Mouse (Mus musculus): ENCODE results near the gene Stat3. TPM values are rescaled to one million over a fixed set of nuclear protein-coding genes. Genes with fewer than 3 reads are reported as not detected.
A peak's percentile ranks its signal among the peaks of the same experiment; 100 is the strongest.

Gene Stat3
- polyA plus RNA-seq, 1 experiment from 2014 or later = 42.9 TPM

DNA sequence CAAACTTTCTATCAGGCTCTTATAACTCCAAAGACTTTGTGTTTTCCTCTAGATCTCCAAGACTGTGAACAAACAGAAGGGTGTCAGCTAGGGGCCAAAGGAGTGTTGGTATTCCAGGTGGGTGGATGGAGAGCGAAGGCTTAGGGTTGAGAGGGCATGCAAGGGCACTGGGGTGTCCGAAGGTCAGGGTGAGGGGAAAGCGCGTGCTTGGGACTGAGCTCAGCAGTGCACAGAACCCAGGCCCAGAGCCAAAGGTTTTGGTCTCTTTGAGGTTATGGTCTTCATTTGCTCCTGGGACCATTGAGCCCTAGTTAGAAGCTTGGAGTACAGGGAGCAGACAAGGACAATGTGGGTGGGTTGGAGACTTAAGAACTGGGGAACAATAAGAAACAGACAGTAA lies 84.2 kb downstream of the Stat3 start:
- Histone ChIP-seq H3K9ac (ENCODE audit: low read length) (no peak overlapping the region), H3K4me3 (ENCODE audit: low read depth, low read length) (no peak overlapping the region), H3K36me3 (ENCODE audit: control insufficient read depth, insufficient read depth, low read length) (no peaks in the 10 kb centered on the region), H3K4me1 (replicated peaks; ENCODE audit: control insufficient read depth, insufficient read depth, low read length) (peaks cover 6% of the 10 kb centered on the region; the same call in 1 of the 2 replicates), H3K9me3 (ENCODE audit: control insufficient read depth, low read length) (no peaks in the 10 kb centered on the region), H3K27ac (ENCODE audit: low read depth) (no peak overlapping the region), H3K4me2 (ENCODE audit: low read length) (no peak overlapping the region), H3K27me3 (replicated peaks; ENCODE audit: control insufficient read depth, insufficient read depth, low read length) (no peaks in the 10 kb centered on the region; the same call in 1 of the 2 replicates)
- DNase-seq (ENCODE audit: low spot score) (no peak), ATAC-seq (replicated peaks; ENCODE audit: low FRiP score, low TSS enrichment, low read depth) (no peak)
- 85% methylated on average over 4 of the region's 4 CpGs for WGBS

- H3K27me3 ChIP-seq (replicated peaks; ENCODE audit: control insufficient read depth, insufficient read depth, low read length) = no peaks in the 10 kb centered on the region; the same call in 1 of the 2 replicates
- DNase-seq (ENCODE audit: low spot score) = no peak
- peaks cover 10% of the 10 kb centered on the region for H3K4me1 ChIP-seq (replicated peaks; ENCODE audit: control insufficient read depth, insufficient read depth, low read length)
- no peaks in the 10 kb centered on the region for H3K9me3 ChIP-seq (ENCODE audit: control insufficient read depth, low read length)
- H3K9ac ChIP-seq (ENCODE audit: low read length) = no peak overlapping the region
- no peak overlapping the region for H3K4me3 ChIP-seq (ENCODE audit: low read depth, low read length)
- H3K4me2 ChIP-seq (ENCODE audit: low read length) = no peak overlapping the region
- no peak overlapping the region for H3K27ac ChIP-seq (ENCODE audit: low read depth)
- WGBS = 48% methylated on average over 4 of the region's 4 CpGs
- no peaks in the 10 kb centered on the region for H3K36me3 ChIP-seq (ENCODE audit: control insufficient read depth, insufficient read depth, low read length)
- ATAC-seq (replicated peaks; ENCODE audit: low FRiP score, low TSS enrichment, low read depth) = no peak
Observed at GRCm38 (mm10) chr11:100854268-100854667, 85.1 kb downstream of the Stat3 start.

- Histone ChIP-seq H3K4me1 (replicated peaks; ENCODE audit: control insufficient read depth, insufficient read depth, low read length) (peaks cover 19% of the 10 kb centered on the region), H3K4me3 (ENCODE audit: low read depth, low read length) (no peak overlapping the region), H3K9ac (ENCODE audit: low read length) (no peak overlapping the region), H3K36me3 (ENCODE audit: control insufficient read depth, insufficient read depth, low read length) (no peaks in the 10 kb centered on the region), H3K27me3 (replicated peaks; ENCODE audit: control insufficient read depth, insufficient read depth, low read length) (no peaks in the 10 kb centered on the region; the same call in 1 of the 2 replicates), H3K27ac (ENCODE audit: low read depth) (no peak overlapping the region), H3K9me3 (ENCODE audit: control insufficient read depth, low read length) (no peaks in the 10 kb centered on the region), H3K4me2 (ENCODE audit: low read length) (no peak overlapping the region)
- DNase-seq (ENCODE audit: low spot score) (no peak), ATAC-seq (replicated peaks; ENCODE audit: low FRiP score, low TSS enrichment, low read depth) (no peak)
- WGBS = 83% methylated on average over 5 of the region's 5 CpGs
Observed at GRCm38 (mm10) chr11:100853018-100853417, 86.3 kb downstream of the Stat3 start.

DNA sequence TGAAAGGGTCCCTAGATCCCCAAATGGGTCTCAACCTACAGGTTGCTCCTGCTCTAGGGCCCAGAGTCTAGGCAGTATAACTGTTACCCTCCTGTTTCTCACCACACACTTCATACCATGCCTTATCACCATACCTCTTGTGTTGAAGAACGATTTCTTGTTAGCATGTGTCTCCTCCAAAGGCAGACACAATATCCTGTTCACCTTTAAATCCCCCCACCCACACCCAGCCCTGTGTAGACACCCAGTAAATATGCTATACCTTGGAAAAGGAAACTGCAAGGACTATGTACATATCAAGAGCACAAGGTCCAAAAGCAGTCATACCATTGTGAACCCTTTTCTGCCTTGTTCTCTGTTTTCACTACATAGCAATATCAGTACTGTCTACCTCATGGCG lies 87.3 kb downstream of the Stat3 start:
- Histone ChIP-seq H3K4me3 (ENCODE audit: low read depth, low read length) (no peak overlapping the region), H3K27ac (ENCODE audit: low read depth) (no peak overlapping the region), H3K9ac (ENCODE audit: low read length) (no peak overlapping the region), H3K4me1 (replicated peaks; ENCODE audit: control insufficient read depth, insufficient read depth, low read length) (peaks cover 19% of the 10 kb centered on the region), H3K4me2 (ENCODE audit: low read length) (no peak overlapping the region), H3K9me3 (ENCODE audit: control insufficient read depth, low read length) (no peaks in the 10 kb centered on the region), H3K27me3 (replicated peaks; ENCODE audit: control insufficient read depth, insufficient read depth, low read length) (no peaks in the 10 kb centered on the region; the same call in 1 of the 2 replicates), H3K36me3 (ENCODE audit: control insufficient read depth, insufficient read depth, low read length) (no peaks in the 10 kb centered on the region)
- DNase-seq (ENCODE audit: low spot score) = no peak
- 97% methylated on average over 2 of the region's 2 CpGs for WGBS
- no peak for ATAC-seq (replicated peaks; ENCODE audit: low FRiP score, low TSS enrichment, low read depth)

- H3K9ac ChIP-seq (ENCODE audit: low read length) = peak overlapping the region; percentile 95
- ATAC-seq (replicated peaks; ENCODE audit: low FRiP score, low TSS enrichment, low read depth) = peak; percentile 62
- no peaks in the 10 kb centered on the region; the same call in 1 of the 2 replicates for H3K27me3 ChIP-seq (replicated peaks; ENCODE audit: control insufficient read depth, insufficient read depth, low read length)
- peak; percentile 83 for DNase-seq (ENCODE audit: low spot score)
- no peaks in the 10 kb centered on the region for H3K9me3 ChIP-seq (ENCODE audit: control insufficient read depth, low read length)
- peak overlapping the region; percentile 86 for H3K4me2 ChIP-seq (ENCODE audit: low read length)
- peak overlapping the region; percentile 80 for H3K27ac ChIP-seq (ENCODE audit: low read depth)
- peak overlapping the region; percentile 95 for H3K4me3 ChIP-seq (ENCODE audit: low read depth, low read length)
- H3K4me1 ChIP-seq (replicated peaks; ENCODE audit: control insufficient read depth, insufficient read depth, low read length) = peaks cover 19% of the 10 kb centered on the region
- H3K36me3 ChIP-seq (ENCODE audit: control insufficient read depth, insufficient read depth, low read length) = no peaks in the 10 kb centered on the region
- WGBS = 1% methylated on average over 32 of the region's 33 CpGs
Observed at GRCm38 (mm10) chr11:100850778-100851528, 88.4 kb downstream of the Stat3 start.

DNA sequence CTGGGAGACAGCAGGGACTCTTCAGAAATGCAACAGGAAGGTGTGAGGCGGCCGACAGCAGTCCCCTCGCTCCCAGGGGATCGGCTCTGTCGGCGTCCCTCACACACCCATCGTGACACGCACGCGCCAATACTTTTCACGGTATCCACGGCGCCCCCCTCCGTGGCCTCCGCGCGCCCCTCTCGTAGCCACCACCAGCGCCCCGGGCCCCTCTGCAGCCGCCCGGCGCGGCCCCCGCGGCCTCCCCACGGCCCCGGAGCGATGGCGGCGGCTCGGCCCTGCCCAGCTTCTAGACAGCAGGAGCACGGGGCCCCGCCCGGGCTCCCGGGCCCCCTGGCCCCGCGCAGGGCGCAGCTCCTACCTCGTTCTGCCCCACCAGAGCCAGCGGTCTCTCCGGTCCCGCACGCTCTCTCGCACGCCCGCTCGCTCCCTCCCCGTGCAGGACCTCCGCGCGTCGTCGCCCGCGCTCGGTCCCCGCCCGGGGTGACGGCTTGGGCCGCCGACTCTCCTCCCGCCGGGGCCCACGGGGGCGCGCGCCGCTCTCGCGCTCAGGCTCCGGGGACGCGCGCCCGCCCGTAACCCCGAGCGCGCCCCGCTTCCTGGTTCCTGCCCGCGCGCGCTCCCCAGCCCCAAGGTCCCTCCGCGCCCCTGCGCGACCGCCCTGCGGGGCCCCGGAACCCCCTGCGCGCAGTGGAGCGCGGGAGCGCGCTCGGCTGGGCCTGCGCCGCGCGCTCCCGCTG lies 89.1 kb downstream of the Stat3 start, which contains the start of gene Stat5b:
TSS of gene Stat5b (minus strand) at position 687 of the 740 bp plus-strand sequence.
- Histone ChIP-seq H3K27me3 (replicated peaks; ENCODE audit: control insufficient read depth, insufficient read depth, low read length) (no peaks in the 10 kb centered on the region; the same call in 1 of the 2 replicates), H3K9me3 (ENCODE audit: control insufficient read depth, low read length) (no peaks in the 10 kb centered on the region), H3K36me3 (ENCODE audit: control insufficient read depth, insufficient read depth, low read length) (no peaks in the 10 kb centered on the region), H3K9ac (ENCODE audit: low read length) (peak within 1 kb of the TSS; percentile 95), H3K4me3 (ENCODE audit: low read depth, low read length) (peak within 1 kb of the TSS; percentile 95), H3K4me2 (ENCODE audit: low read length) (peak within 1 kb of the TSS; percentile 86), H3K27ac (ENCODE audit: low read depth) (peak within 1 kb of the TSS; percentile 80), H3K4me1 (replicated peaks; ENCODE audit: control insufficient read depth, insufficient read depth, low read length) (peaks cover 19% of the 10 kb centered on the region)
- DNase-seq (ENCODE audit: low spot score) (peak; percentile 87), ATAC-seq (replicated peaks; ENCODE audit: low FRiP score, low TSS enrichment, low read depth) (peak; percentile 85)
- WGBS = under 1% methylated on average over 83 of the region's 104 CpGs

DNA sequence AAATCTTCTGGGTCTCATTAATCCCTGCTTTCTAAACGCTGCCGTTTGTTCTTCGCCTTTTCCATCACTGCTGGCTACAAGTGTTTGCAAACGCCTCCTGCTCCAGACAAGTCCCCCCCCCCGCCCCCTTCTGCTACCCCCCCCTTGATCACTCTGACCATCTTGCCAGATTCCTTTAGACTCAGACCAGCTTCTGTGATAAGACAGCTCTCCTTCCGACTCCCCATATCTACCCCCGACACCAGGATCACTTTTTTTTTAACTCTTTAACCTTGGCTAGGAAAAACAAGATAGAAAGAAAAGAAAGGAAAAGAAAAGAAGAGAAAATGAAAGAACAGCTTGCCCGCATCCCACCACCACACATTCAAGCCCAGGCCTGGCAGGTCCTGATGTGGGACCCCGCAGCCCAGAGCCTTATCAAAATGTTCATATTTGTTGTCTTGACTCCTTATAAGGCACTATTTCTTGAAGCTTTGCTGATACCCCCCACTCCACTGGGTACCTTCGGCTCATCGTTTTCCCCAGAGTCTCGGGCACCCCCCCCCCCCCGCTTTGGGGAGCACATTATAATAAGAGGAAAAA lies 89.8 kb downstream of the Stat3 start:
- Histone ChIP-seq H3K4me2 (ENCODE audit: low read length) (peak overlapping the region; percentile 86), H3K27me3 (replicated peaks; ENCODE audit: control insufficient read depth, insufficient read depth, low read length) (no peaks in the 10 kb centered on the region; the same call in 1 of the 2 replicates), H3K27ac (ENCODE audit: low read depth) (no peak overlapping the region), H3K4me1 (replicated peaks; ENCODE audit: control insufficient read depth, insufficient read depth, low read length) (peaks cover 19% of the 10 kb centered on the region), H3K36me3 (ENCODE audit: control insufficient read depth, insufficient read depth, low read length) (no peaks in the 10 kb centered on the region), H3K4me3 (ENCODE audit: low read depth, low read length) (peak overlapping the region; percentile 95), H3K9ac (ENCODE audit: low read length) (peak overlapping the region; percentile 95), H3K9me3 (ENCODE audit: control insufficient read depth, low read length) (no peaks in the 10 kb centered on the region)
- ATAC-seq (replicated peaks; ENCODE audit: low FRiP score, low TSS enrichment, low read depth) (no peak), DNase-seq (ENCODE audit: low spot score) (no peak)
- WGBS = 3% methylated on average over 13 of the region's 13 CpGs

- H3K27me3 ChIP-seq (replicated peaks; ENCODE audit: control insufficient read depth, insufficient read depth, low read length) = no peaks in the 10 kb centered on the region; the same call in 1 of the 2 replicates
- WGBS = 63% methylated on average over 6 of the region's 6 CpGs
- H3K4me1 ChIP-seq (replicated peaks; ENCODE audit: control insufficient read depth, insufficient read depth, low read length) = peaks cover 19% of the 10 kb centered on the region
- H3K27ac ChIP-seq (ENCODE audit: low read depth) = no peak overlapping the region
- no peaks in the 10 kb centered on the region for H3K36me3 ChIP-seq (ENCODE audit: control insufficient read depth, insufficient read depth, low read length)
- no peaks in the 10 kb centered on the region for H3K9me3 ChIP-seq (ENCODE audit: control insufficient read depth, low read length)
- DNase-seq (ENCODE audit: low spot score) (no peak), ATAC-seq (replicated peaks; ENCODE audit: low FRiP score, low TSS enrichment, low read depth) (no peak)
- H3K9ac ChIP-seq (ENCODE audit: low read length) = peak overlapping the region; percentile 95
- H3K4me3 ChIP-seq (ENCODE audit: low read depth, low read length) = peak overlapping the region; percentile 95
- peak overlapping the region; percentile 86 for H3K4me2 ChIP-seq (ENCODE audit: low read length)
Observed at GRCm38 (mm10) chr11:100848789-100849379, 90.5 kb downstream of the Stat3 start.
